ENCODE assay signal across 8 mouse cellular contexts in genomic region chr9:21322211-21322916, GRCm38 (mm10). TPM values are rescaled to one million over a fixed set of nuclear protein-coding genes. Genes with fewer than 3 reads are reported as not detected.
DNase-seq lines count a peak whose midpoint lies in the region; ATAC-seq and TF ChIP-seq lines count a peak whose summit lies in the region.

No protein-coding gene starts in this region.

- 33% methylated on average over 19 of the region's 19 CpGs for WGBS in bone marrow, adult 2 months
- WGBS in hindbrain, embryonic 10.5 days = 90% methylated on average over 19 of the region's 19 CpGs
- WGBS in midbrain, embryonic 10.5 days = 91% methylated on average over 19 of the region's 19 CpGs

- no peak for ATAC-seq in granulocyte monocyte progenitor cell, adult 5-6 weeks (replicated peaks; ENCODE audit: poor library complexity, severe bottlenecking)

- H3K36me3 ChIP-seq in hindbrain, embryonic 10.5 days = peaks cover 17% of the 10 kb centered on the region; the same call in 1 of the 2 replicates
- peaks cover 16% of the 10 kb centered on the region for H3K36me3 ChIP-seq in midbrain, embryonic 10.5 days

- TF ChIP-seq POLR2A in bone marrow, adult 2 months (IDR thresholded peaks at IDR 0.05; ENCODE audit: borderline replicate concordance, control insufficient read depth, low read depth, low read length) = no peak

- H3K4me1 ChIP-seq in bone marrow, adult 2 months (ENCODE audit: control insufficient read depth, insufficient read depth, low read length) = peaks cover 13% of the 10 kb centered on the region
- peaks cover 23% of the 10 kb centered on the region for H3K4me1 ChIP-seq in hindbrain, embryonic 10.5 days (replicated peaks)
- H3K4me1 ChIP-seq in midbrain, embryonic 10.5 days = peaks cover 23% of the 10 kb centered on the region

- peak overlapping the region; percentile 97 for H3K4me3 ChIP-seq in bone marrow, adult 2 months (replicated peaks; ENCODE audit: control insufficient read depth, low read depth, low read length)
- H3K4me3 ChIP-seq in hindbrain, embryonic 10.5 days = peak overlapping the region; percentile 87
- peak overlapping the region; percentile 83 for H3K4me3 ChIP-seq in midbrain, embryonic 10.5 days

- no peak for TF ChIP-seq CTCF in bone marrow, adult 2 months (IDR thresholded peaks at IDR 0.05; ENCODE audit: control insufficient read depth, insufficient read depth, low read length)

- peak overlapping the region; percentile 85 for H3K27ac ChIP-seq in bone marrow, adult 2 months (ENCODE audit: control insufficient read depth, insufficient read depth, low read depth, low read length, poor library complexity)
- no peak overlapping the region for H3K27ac ChIP-seq in hindbrain, embryonic 10.5 days
- H3K27ac ChIP-seq in midbrain, embryonic 10.5 days (replicated peaks) = no peak overlapping the region

- DNase-seq in left cerebral cortex, postnatal 14 days (ENCODE audit: low spot score in 2 of 2) = peak; percentile 22 to 35
- no peak for DNase-seq in left cerebral cortex, adult 11 months (ENCODE audit: low spot score)
- DNase-seq in hindbrain, embryonic 10.5 days (ENCODE audit: low spot score) = no peak
- DNase-seq in midbrain, embryonic 10.5 days (ENCODE audit: low spot score) = no peak
- DNase-seq in Muller cell, postnatal 12 days (ENCODE audit: inconsistent ontology term) = no peak
- no peak for DNase-seq in urinary bladder, postnatal 10 days (ENCODE audit: low spot score)

- H3K27me3 ChIP-seq in hindbrain, embryonic 10.5 days (ENCODE audit: insufficient read depth, poor library complexity, severe bottlenecking) = no peaks in the 10 kb centered on the region
- H3K27me3 ChIP-seq in midbrain, embryonic 10.5 days (ENCODE audit: low read depth, poor library complexity, severe bottlenecking) = no peaks in the 10 kb centered on the region

- intact Hi-C loops in left cerebral cortex, postnatal 14 days (cut with DNase I) = no loop called here

- H3K9me3 ChIP-seq in hindbrain, embryonic 10.5 days = no peaks in the 10 kb centered on the region
- H3K9me3 ChIP-seq in midbrain, embryonic 10.5 days (replicated peaks) = no peaks in the 10 kb centered on the region; the same call in 1 of the 2 replicates

RNA-seq across cellular contexts. Expression of gene Slc44a2, which starts 1.9 kb away (rescaled TPM):
- 10 to 100 TPM; 56.2 to 56.5 TPM for total RNA-seq in left cerebral cortex, postnatal 14 days (2021)
- 57.3 and 106 TPM in 2 replicates for polyA plus RNA-seq in bone marrow, adult 2 months (2011; ENCODE audit: insufficient read depth, insufficient read length, low replicate concordance, missing spikeins)
- 68.7 and 75.7 TPM in 2 replicates for polyA plus RNA-seq in hindbrain, embryonic 10.5 days (2016; fragmentation: Nextera tagmentation; extraction: Ambion mirVana)
- 65.8 and 72.2 TPM in 2 replicates for polyA plus RNA-seq in midbrain, embryonic 10.5 days (2016; fragmentation: Nextera tagmentation; extraction: Ambion mirVana)
- total RNA-seq in granulocyte monocyte progenitor cell, adult 5-6 weeks (2014; fragmentation: Nextera tagmentation) = 117 and 134 TPM in 2 replicates
- 83.5 and 89.1 TPM in 2 replicates for total RNA-seq in granulocyte monocyte progenitor cell, adult 5-6 weeks (2017)

RNA-seq across cellular contexts. Expression of gene Ap1m2, which starts 10.2 kb away (rescaled TPM):
- total RNA-seq in left cerebral cortex, postnatal 14 days (2021) = 1 to 10 TPM in 1 of 2 experiments, under 1 TPM in 1; 0.13 to 2.3 TPM
- polyA plus RNA-seq in bone marrow, adult 2 months (2011; ENCODE audit: insufficient read depth, insufficient read length, low replicate concordance, missing spikeins) = 1.8 TPM in 1 of 2 replicates, not detected in the other
- 4.8 and 14.6 TPM in 2 replicates for polyA plus RNA-seq in hindbrain, embryonic 10.5 days (2016; fragmentation: Nextera tagmentation; extraction: Ambion mirVana)
- 1.1 and 2.9 TPM in 2 replicates for polyA plus RNA-seq in midbrain, embryonic 10.5 days (2016; fragmentation: Nextera tagmentation; extraction: Ambion mirVana)
- 2.5 and 5.4 TPM in 2 replicates for total RNA-seq in granulocyte monocyte progenitor cell, adult 5-6 weeks (2014; fragmentation: Nextera tagmentation)
- total RNA-seq in granulocyte monocyte progenitor cell, adult 5-6 weeks (2017) = 0.10 and 0.43 TPM in 2 replicates

RNA-seq across cellular contexts. Expression of gene Cdkn2d, which starts 31.2 kb away (rescaled TPM):
- 10 to 100 TPM; 57.5 to 62.9 TPM for total RNA-seq in left cerebral cortex, postnatal 14 days (2021)
- 84.1 and 99.0 TPM in 2 replicates for polyA plus RNA-seq in bone marrow, adult 2 months (2011; ENCODE audit: insufficient read depth, insufficient read length, low replicate concordance, missing spikeins)
- polyA plus RNA-seq in hindbrain, embryonic 10.5 days (2016; fragmentation: Nextera tagmentation; extraction: Ambion mirVana) = 58.4 and 73.5 TPM in 2 replicates
- 51.4 and 61.3 TPM in 2 replicates for polyA plus RNA-seq in midbrain, embryonic 10.5 days (2016; fragmentation: Nextera tagmentation; extraction: Ambion mirVana)
- total RNA-seq in granulocyte monocyte progenitor cell, adult 5-6 weeks (2014; fragmentation: Nextera tagmentation) = 11.0 and 12.9 TPM in 2 replicates
- total RNA-seq in granulocyte monocyte progenitor cell, adult 5-6 weeks (2017) = 15.4 and 16.7 TPM in 2 replicates

RNA-seq across cellular contexts. Expression of gene Kri1, which starts 34.6 kb away (rescaled TPM):
- total RNA-seq in left cerebral cortex, postnatal 14 days (2021) = 10 to 100 TPM; 31.9 to 32.3 TPM
- 50.1 and 105 TPM in 2 replicates for polyA plus RNA-seq in bone marrow, adult 2 months (2011; ENCODE audit: insufficient read depth, insufficient read length, low replicate concordance, missing spikeins)
- 17.6 and 19.4 TPM in 2 replicates for polyA plus RNA-seq in hindbrain, embryonic 10.5 days (2016; fragmentation: Nextera tagmentation; extraction: Ambion mirVana)
- 16.2 and 21.0 TPM in 2 replicates for polyA plus RNA-seq in midbrain, embryonic 10.5 days (2016; fragmentation: Nextera tagmentation; extraction: Ambion mirVana)
- total RNA-seq in granulocyte monocyte progenitor cell, adult 5-6 weeks (2014; fragmentation: Nextera tagmentation) = 50.9 and 56.3 TPM in 2 replicates
- total RNA-seq in granulocyte monocyte progenitor cell, adult 5-6 weeks (2017) = 59.5 and 86.0 TPM in 2 replicates

RNA-seq across cellular contexts. Expression of gene Ilf3, which starts 45.3 kb away (rescaled TPM):
- 10 to 100 TPM; 69.8 to 78.8 TPM for total RNA-seq in left cerebral cortex, postnatal 14 days (2021)
- polyA plus RNA-seq in bone marrow, adult 2 months (2011; ENCODE audit: insufficient read depth, insufficient read length, low replicate concordance, missing spikeins) = 24.2 and 40.1 TPM in 2 replicates
- 270 and 300 TPM in 2 replicates for polyA plus RNA-seq in hindbrain, embryonic 10.5 days (2016; fragmentation: Nextera tagmentation; extraction: Ambion mirVana)
- 295 and 321 TPM in 2 replicates for polyA plus RNA-seq in midbrain, embryonic 10.5 days (2016; fragmentation: Nextera tagmentation; extraction: Ambion mirVana)
- 82.0 and 84.2 TPM in 2 replicates for total RNA-seq in granulocyte monocyte progenitor cell, adult 5-6 weeks (2014; fragmentation: Nextera tagmentation)
- total RNA-seq in granulocyte monocyte progenitor cell, adult 5-6 weeks (2017) = 73.4 and 104 TPM in 2 replicates

Comparison
In these comparisons a context has a peak if more than half of its experiments do, and no peak if none do; other contexts are left out.
1. DNase-seq: peak in left cerebral cortex, postnatal 14 days (2 of 2); none in left cerebral cortex, adult 11 months (single experiment), hindbrain, embryonic 10.5 days (single experiment), midbrain, embryonic 10.5 days (single experiment), Muller cell, postnatal 12 days (single experiment) and urinary bladder, postnatal 10 days (single experiment).
2. Peak in every context shown above with its lines, with median percentiles within 50 percentile points of each other: H3K4me3 ChIP-seq.